Mouse (Mus musculus) brain, embryonic 14.5 days (tissue): Measurements from ENCODE around the gene Atp2c1.

Experiments used
- CTCF ChIP-seq: fragments of 200-500 bp; IDR thresholded peaks from 2 replicates; pipeline ENCODE4 v1.5.1; 2012; ENCODE audit warnings: inconsistent platforms, mild to moderate bottlenecking, moderate library complexity, borderline replicate concordance; ENCODE audit not compliant: insufficient read depth, insufficient read length; ENCODE audit errors: extremely low read depth
- POLR2A ChIP-seq: fragments of 200-500 bp; IDR thresholded peaks from 2 replicates; pipeline ENCODE4 v1.6.1; 2012; ENCODE audit warnings: mild to moderate bottlenecking, inconsistent platforms, borderline replicate concordance; ENCODE audit not compliant: poor library complexity, insufficient read depth, insufficient read length, severe bottlenecking; ENCODE audit errors: extremely low read depth

DNA sequence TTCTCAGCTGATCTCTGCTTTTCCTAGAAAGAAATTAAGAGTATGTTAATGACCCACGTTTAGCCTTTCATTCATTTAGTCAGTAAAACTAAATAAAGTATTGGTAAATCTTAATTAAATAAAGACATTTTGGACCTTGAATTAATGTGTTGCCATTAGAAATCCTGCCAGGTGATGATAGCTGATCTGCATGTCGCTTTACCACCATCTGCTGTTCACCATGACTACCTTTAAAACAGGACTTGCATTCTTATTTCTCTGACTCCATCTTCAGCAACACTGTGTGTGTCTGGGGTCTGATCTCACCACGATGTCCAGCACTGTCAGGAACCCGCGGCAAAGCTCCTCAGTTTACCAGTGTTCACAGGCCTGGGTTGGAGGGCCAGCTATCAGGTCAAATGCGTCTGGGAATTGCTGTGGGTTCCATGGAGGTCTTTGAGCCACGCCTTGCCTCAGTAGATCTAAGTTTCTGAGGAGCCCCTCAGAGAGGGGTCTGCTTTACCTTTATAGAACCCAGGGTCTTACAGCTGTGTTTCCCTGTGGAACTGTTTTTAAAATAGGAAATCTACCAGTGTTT, 150.1 kb downstream of the Atp2c1 start:
- TF ChIP-seq CTCF = peak; percentile 54; the same call in 1 of the 2 replicates
- TF ChIP-seq POLR2A = no peak
